Mouse (Mus musculus) T-cell, adult 66 days (primary cell): ENCODE data around the gene Ndufc1. TPM values are rescaled to one million over a fixed set of nuclear protein-coding genes. Genes with fewer than 3 reads are reported as not detected.

Experiments
- total RNA-seq, 2 experiments: library from RNA; stranded (reverse); gene quantifications; 3 replicates in 1 of 2; 4 replicates in 1 of 2; pipeline ENCODE4 v1.2.4; 2023

Ndufc1 gene
- total RNA-seq: 10 to 100 TPM; 48.4 to 64.2 TPM

GRCm38 (mm10) chr3:51408561-51409183, at the start of gene Ndufc1:
TSS of gene Ndufc1 (minus strand) at chr3:51408988.

GRCm38 (mm10) chr3:51415098-51416072, 6.6 kb upstream of the Ndufc1 start, which contains the start of gene Naa15:
TSS of gene Naa15 (plus strand) at chr3:51415148.

GRCm38 (mm10) chr3:51396219-51397068, 12.3 kb downstream of the Ndufc1 start, which contains the start of gene Mgarp:
TSS of gene Mgarp (minus strand) at chr3:51396738.

Other genes with a start within 250 kb of the Ndufc1 start
- gene Noct, start 184.5 kb downstream of the Ndufc1 start, total RNA-seq: 1 to 10 TPM; 8.4 to 9.2 TPM
- 100 to 1,000 TPM; 137 to 155 TPM for gene Elf2, start 68.3 kb downstream of the Ndufc1 start, total RNA-seq
- gene Mgarp, start 12.2 kb downstream of the Ndufc1 start, total RNA-seq: not detected
- 100 to 1,000 TPM; 106 to 110 TPM for gene Naa15, start 6.2 kb upstream of the Ndufc1 start, total RNA-seq
- gene Rab33b, start 74.9 kb upstream of the Ndufc1 start, total RNA-seq: 10 to 100 TPM; 35.1 to 44.9 TPM
- 10 to 100 TPM; 64.8 to 67.7 TPM for gene Setd7, start 151.9 kb upstream of the Ndufc1 start, total RNA-seq